In the genomic region with DNA sequence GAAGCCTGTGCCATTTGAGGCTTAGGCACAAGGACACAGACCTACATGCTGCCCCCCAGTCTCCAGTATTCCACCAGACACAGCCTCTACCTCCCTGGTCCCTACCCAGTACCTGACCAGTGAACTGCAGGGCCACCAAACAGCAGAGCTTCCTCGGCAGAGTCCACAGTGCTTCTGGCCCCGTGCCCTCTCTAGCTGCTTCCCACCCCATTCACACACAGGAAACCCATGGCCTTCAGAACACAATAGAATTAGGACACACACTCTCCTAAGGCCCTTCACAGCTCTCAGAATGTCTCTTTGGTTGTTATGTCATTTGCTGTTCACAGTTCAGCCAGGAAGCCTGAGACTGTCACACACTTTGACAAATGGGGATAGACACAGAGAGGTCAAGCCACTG, we compare ENCODE assay signal across 9 mouse cellular contexts. TPM values are rescaled to one million over a fixed set of nuclear protein-coding genes. Genes with fewer than 3 reads are reported as not detected.
DNase-seq lines count a peak whose midpoint lies in the region; ATAC-seq lines count a peak whose summit lies in the region.
"Had no signal": no experiment of that assay in that cellular context is flagged by ENCODE, and none has a peak within 500 bp of the region (broad histone marks: within the 10 kb centered on the region; RNA-seq: fewer than 3 reads in every experiment).

Igf2 (minus strand) TSS at position 158 of the 400 bp plus-strand sequence.

- H3K27me3 ChIP-seq in intestine, embryonic 15.5 days (replicated peaks): peaks cover 43% of the 10 kb centered on the region
- H3K27me3 ChIP-seq in limb, embryonic 15.5 days: peaks cover 46% of the 10 kb centered on the region

- H3K4me3 ChIP-seq in intestine, embryonic 15.5 days (replicated peaks): no peak within 1 kb of the TSS
- peak within 1 kb of the TSS; percentile 12; the same call in 1 of the 2 replicates for H3K4me3 ChIP-seq in limb, embryonic 15.5 days
- H3K4me3 ChIP-seq: megakaryocyte, embryonic 14.5 days had no signal

- WGBS in intestine, embryonic 15.5 days: 62% methylated on average over 2 of the region's 2 CpGs
- WGBS in limb, embryonic 15.5 days: 66% methylated on average over 2 of the region's 2 CpGs

- H3K9ac ChIP-seq in intestine, embryonic 15.5 days: no peak within 1 kb of the TSS
- H3K9ac ChIP-seq in limb, embryonic 15.5 days: no peak within 1 kb of the TSS

- H3K36me3 ChIP-seq in intestine, embryonic 15.5 days: peaks cover 4% of the 10 kb centered on the region; the same call in 1 of the 2 replicates
- 0 out of 2 replicates have a peak, but pooled peaks cover 21% of the 10 kb centered on the region for H3K36me3 ChIP-seq in limb, embryonic 15.5 days

- peak within 1 kb of the TSS; percentile 58; the same call in 1 of the 2 replicates for H3K4me2 ChIP-seq in intestine, embryonic 15.5 days (replicated peaks)
- 0 out of 2 replicates have a peak within 1 kb of the TSS, but pooled peaks have one; percentile 5 for H3K4me2 ChIP-seq in limb, embryonic 15.5 days

- H3K4me1 ChIP-seq in intestine, embryonic 15.5 days (replicated peaks): peaks cover 6% of the 10 kb centered on the region; the same call in 1 of the 2 replicates
- peaks cover 17% of the 10 kb centered on the region for H3K4me1 ChIP-seq in limb, embryonic 15.5 days
- H3K4me1 ChIP-seq: megakaryocyte, embryonic 14.5 days had no signal

- no peak for ATAC-seq in intestine, embryonic 15.5 days
- no peak for ATAC-seq in limb, embryonic 15.5 days (ENCODE audit: insufficient number of reproducible peaks, low FRiP score, low TSS enrichment, low read depth)

- H3K9me3 ChIP-seq in intestine, embryonic 15.5 days: 0 out of 2 replicates have a peak, but pooled peaks cover 7% of the 10 kb centered on the region
- H3K9me3 ChIP-seq in limb, embryonic 15.5 days: peaks cover 14% of the 10 kb centered on the region

- DNase-seq in urinary bladder, adult 2 months (ENCODE audit: low spot score): no peak
- DNase-seq in urinary bladder, postnatal 4 days (ENCODE audit: low spot score in 2 of 2): no peak
- DNase-seq in gastrocnemius, postnatal 4 days (ENCODE audit: low spot score in 2 of 2): no peak
- DNase-seq in ovary, adult 18-20 months (ENCODE audit: low spot score): no peak
- no peak for DNase-seq in embryo, embryonic 11 days
- no peak for DNase-seq in cerebellum, postnatal 25 days

- H3K27ac ChIP-seq in intestine, embryonic 15.5 days: peak within 1 kb of the TSS; percentile 17; the same call in 1 of the 2 replicates
- H3K27ac ChIP-seq in limb, embryonic 15.5 days: peak within 1 kb of the TSS; percentile 39; the same call in 1 of the 2 replicates

RNA-seq across cellular contexts. Expression of gene Igf2, which starts in this region (rescaled TPM):
- polyA plus RNA-seq in urinary bladder, adult 2 months (2012; rRNA removed): 11.9 and 21.9 TPM in 2 replicates
- over 10,000 TPM; 13,021 to 14,565 TPM for total RNA-seq in gastrocnemius, postnatal 4 days (2021)
- polyA plus RNA-seq in intestine, embryonic 15.5 days (2015; fragmentation: Nextera tagmentation; extraction: Ambion mirVana): 958 and 978 TPM in 2 replicates
- polyA plus RNA-seq in limb, embryonic 15.5 days (2015; fragmentation: Nextera tagmentation; extraction: Ambion mirVana): 1,279 and 1,432 TPM in 2 replicates

Comparison
In these comparisons a context has a peak if more than half of its experiments do, and no peak if none do; other contexts are left out.
1. RNA of gene Igf2 (polyA plus RNA-seq): 1,279 to 1,432 TPM in limb, embryonic 15.5 days and 958 to 978 TPM in intestine, embryonic 15.5 days; 11.9 to 21.9 TPM in urinary bladder, adult 2 months; every median in the first group is over 10 times any median in the second.